Mouse (Mus musculus) MEL (cell line): Measurements from ENCODE around the gene Zfp668. TPM values are rescaled to one million over a fixed set of nuclear protein-coding genes. Genes with fewer than 3 reads are reported as not detected.

Experiments used
- DNase-seq: peaks from one replicate; pipeline ENCODE4 v3.0.0; 2011; ENCODE audit warnings: low read depth, low spot score
- H3K27ac ChIP-seq: 2 replicates; pipeline ENCODE4 v1.5.1; 2012; ENCODE audit warnings: low read depth, mild to moderate bottlenecking, control low read depth, low read length, moderate library complexity; ENCODE audit not compliant: control insufficient read depth
- H3K27me3 ChIP-seq, 2 experiments: fragments of 150-350 bp in 1 of 2; sonication (generic) in 1 of 2; 2 replicates each; pipeline ENCODE4 v1.6.1; 2012; ENCODE audit warnings: low read length in 2 of 2, mild to moderate bottlenecking in 2 of 2, improper control_type of control experiment in 1 of 2, moderate library complexity in 1 of 2; ENCODE audit not compliant: insufficient read depth in 2 of 2, control insufficient read depth in 1 of 2
- H3K36me3 ChIP-seq, 2 experiments: 2 replicates each; pipeline ENCODE4 v1.6.1; 2012 to 2014; ENCODE audit warnings: low read length in 2 of 2, improper control_type of control experiment in 1 of 2, inconsistent platforms in 1 of 2, mild to moderate bottlenecking in 1 of 2; ENCODE audit not compliant: insufficient read depth in 2 of 2, control insufficient read depth in 1 of 2
- H3K4me1 ChIP-seq, 2 experiments: fragments of 150-350 bp in 1 of 2; sonication (generic) in 1 of 2; 2 replicates each; pipeline ENCODE4 v1.6.1; 2012; ENCODE audit warnings: low read length in 2 of 2, improper control_type of control experiment in 1 of 2, mild to moderate bottlenecking in 1 of 2; ENCODE audit not compliant: insufficient read depth in 2 of 2, control insufficient read depth in 1 of 2
- H3K4me3 ChIP-seq, 2 experiments: fragments of 150-350 bp in 1 of 2; sonication (generic) in 1 of 2; 2 replicates each; pipeline ENCODE4 v1.5.1; 2012; ENCODE audit warnings: low read depth in 2 of 2, low read length in 2 of 2, mild to moderate bottlenecking in 2 of 2, moderate library complexity in 2 of 2, control low read depth in 1 of 2, improper control_type of control experiment in 1 of 2; ENCODE audit not compliant: control insufficient read depth in 1 of 2, insufficient read depth in 1 of 2
- H3K79me2 ChIP-seq: 2 replicates; pipeline ENCODE4 v1.6.1; 2012; ENCODE audit warnings: mild to moderate bottlenecking, low read length, moderate library complexity; ENCODE audit not compliant: control insufficient read depth, poor library complexity, insufficient read depth
- H3K9ac ChIP-seq: 2 replicates; pipeline ENCODE4 v1.6.1; 2012; ENCODE audit warnings: low read depth, mild to moderate bottlenecking, control low read depth, low read length, moderate library complexity; ENCODE audit not compliant: control insufficient read depth, poor library complexity, severe bottlenecking
- H3K9me3 ChIP-seq: fragments of 150-350 bp; sonication (generic); replicated peaks from 2 replicates; pipeline ENCODE4 v1.6.1; 2012; ENCODE audit warnings: mild to moderate bottlenecking, low read length, improper control_type of control experiment, moderate library complexity; ENCODE audit not compliant: insufficient read depth
- CHD1 ChIP-seq: IDR thresholded peaks from 2 replicates; pipeline ENCODE4 v1.6.1; 2012; ENCODE audit warnings: low read depth, mild to moderate bottlenecking, inconsistent platforms, low read length, improper control_type of control experiment
- CHD2 ChIP-seq: IDR thresholded peaks from 2 replicates; pipeline ENCODE4 v1.6.1; 2011; ENCODE audit warnings: low read length, improper control_type of control experiment
- CTCF ChIP-seq, 3 experiments: IDR thresholded peaks in 2 of 3; conservative IDR thresholded peaks in 1 of 3; 2 replicates each; pipeline ENCODE4 v1.5.1; 2011 to 2012; ENCODE audit warnings: low read length in 3 of 3, low read depth in 2 of 3, mild to moderate bottlenecking in 2 of 3, improper control_type of control experiment in 1 of 3, inconsistent platforms in 1 of 3, mixed read lengths in 1 of 3, moderate library complexity in 1 of 3; ENCODE audit not compliant: control insufficient read depth in 1 of 3, insufficient read depth in 1 of 3, poor library complexity in 1 of 3, severe bottlenecking in 1 of 3
- ELF1 ChIP-seq: IDR thresholded peaks from 2 replicates; pipeline ENCODE4 v1.6.1; 2014; ENCODE audit warnings: low read depth, mild to moderate bottlenecking, inconsistent platforms, low read length, improper control_type of control experiment, moderate library complexity
- ETS1 ChIP-seq: IDR thresholded peaks from 2 replicates; pipeline ENCODE4 v1.6.1; 2012; ENCODE audit warnings: low read depth, mild to moderate bottlenecking, inconsistent platforms, low read length, improper control_type of control experiment, moderate library complexity
- GABPA ChIP-seq: IDR thresholded peaks from 2 replicates; pipeline ENCODE4 v1.6.1; 2012; ENCODE audit warnings: low read depth, mild to moderate bottlenecking, inconsistent platforms, low read length, improper control_type of control experiment, moderate library complexity
- KAT2A ChIP-seq: conservative IDR thresholded peaks from 2 replicates; pipeline ENCODE4 v1.6.1; 2012; ENCODE audit warnings: low read depth, low read length, improper control_type of control experiment, inconsistent platforms
- MAFK ChIP-seq: IDR thresholded peaks from 2 replicates; pipeline ENCODE4 v1.6.1; 2011; ENCODE audit warnings: low read depth, mild to moderate bottlenecking, low read length, improper control_type of control experiment, borderline replicate concordance
- MAX ChIP-seq: IDR thresholded peaks from 2 replicates; pipeline ENCODE4 v1.6.1; 2011; ENCODE audit warnings: low read length, improper control_type of control experiment
- MAZ ChIP-seq: IDR thresholded peaks from 2 replicates; pipeline ENCODE4 v1.6.1; 2012; ENCODE audit warnings: low read depth, mild to moderate bottlenecking, inconsistent platforms, low read length, improper control_type of control experiment
- MEF2A ChIP-seq: IDR thresholded peaks from 2 replicates; pipeline ENCODE4 v1.6.1; 2014; ENCODE audit warnings: low read depth, mild to moderate bottlenecking, inconsistent platforms, low read length, improper control_type of control experiment; ENCODE audit not compliant: poor library complexity, insufficient replicate concordance, severe bottlenecking; ENCODE audit errors: extremely low read depth
- MXI1 ChIP-seq: IDR thresholded peaks from 2 replicates; pipeline ENCODE4 v1.6.1; 2011; ENCODE audit warnings: mild to moderate bottlenecking, low read depth, low read length, improper control_type of control experiment
- MYB ChIP-seq: IDR thresholded peaks from 2 replicates; pipeline ENCODE4 v1.6.1; 2011; ENCODE audit warnings: mild to moderate bottlenecking, low read depth, low read length, improper control_type of control experiment
- MYC ChIP-seq: IDR thresholded peaks from 2 replicates; pipeline ENCODE4 v1.6.1; 2011; ENCODE audit warnings: low read depth, mild to moderate bottlenecking, low read length, improper control_type of control experiment, moderate library complexity
- POLR2AphosphoS2 ChIP-seq: IDR thresholded peaks from 2 replicates; pipeline ENCODE4 v1.6.1; 2011; ENCODE audit warnings: low read length, improper control_type of control experiment
- POLR2AphosphoS5 ChIP-seq: IDR thresholded peaks from 2 replicates; pipeline ENCODE4 v1.6.1; 2012; ENCODE audit warnings: low read depth, borderline replicate concordance, mild to moderate bottlenecking, inconsistent platforms, low read length, moderate library complexity, mixed read lengths
- RAD21 ChIP-seq: IDR thresholded peaks from 2 replicates; pipeline ENCODE4 v1.6.1; 2011; ENCODE audit warnings: mild to moderate bottlenecking, low read depth, low read length, improper control_type of control experiment
- RCOR1 ChIP-seq: IDR thresholded peaks from 2 replicates; pipeline ENCODE4 v1.6.1; 2012; ENCODE audit warnings: low read depth, mild to moderate bottlenecking, inconsistent platforms, low read length, improper control_type of control experiment
- SIN3A ChIP-seq: IDR thresholded peaks from 2 replicates; pipeline ENCODE4 v1.6.1; 2012; ENCODE audit warnings: low read length, improper control_type of control experiment, inconsistent platforms
- TBP ChIP-seq: IDR thresholded peaks from 2 replicates; pipeline ENCODE4 v1.8.0; 2011; ENCODE audit warnings: low read depth, low read length, improper control_type of control experiment
- TCF12 ChIP-seq: IDR thresholded peaks from 2 replicates; pipeline ENCODE4 v1.6.1; 2014; ENCODE audit warnings: low read depth, mild to moderate bottlenecking, inconsistent platforms, low read length, improper control_type of control experiment, moderate library complexity
- UBTF ChIP-seq: IDR thresholded peaks from 2 replicates; pipeline ENCODE4 v1.6.1; 2012; ENCODE audit warnings: low read depth, mild to moderate bottlenecking, inconsistent platforms, low read length, improper control_type of control experiment, moderate library complexity, borderline replicate concordance; ENCODE audit not compliant: insufficient read depth
- ZMIZ1 ChIP-seq: IDR thresholded peaks from 2 replicates; pipeline ENCODE4 v1.6.1; 2012; ENCODE audit warnings: low read depth, mild to moderate bottlenecking, inconsistent platforms, low read length, improper control_type of control experiment, moderate library complexity
- ZNF384 ChIP-seq: IDR thresholded peaks from 2 replicates; pipeline ENCODE4 v1.6.1; 2012; ENCODE audit warnings: low read depth, mild to moderate bottlenecking, inconsistent platforms, low read length, improper control_type of control experiment
- polyA plus RNA-seq, 2 experiments: library from polyadenylated mRNA; stranded (reverse) in 1 of 2; unstranded in 1 of 2; fragments of >175 nt in 1 of 2; fragments of >200 nt in 1 of 2; gene quantifications; 2 replicates each; pipeline versions ENCODE4 v1.2.1 to v1.2.4; 2012; ENCODE audit warnings: low replicate concordance in 2 of 2, low read depth in 1 of 2; ENCODE audit not compliant: insufficient read length in 2 of 2, insufficient read depth in 1 of 2, missing spikeins in 1 of 2
- total RNA-seq: library from RNA; depleted of rRNA; stranded (reverse); fragments of 300-350 nt; gene quantifications from 2 replicates; pipeline ENCODE4 v1.2.3, GENCODE M21; 2012

Gene Zfp668
- total and polyA plus RNA-seq, 3 experiments, result 9.1 to 15.6 TPM; not detected in 1

DNA sequence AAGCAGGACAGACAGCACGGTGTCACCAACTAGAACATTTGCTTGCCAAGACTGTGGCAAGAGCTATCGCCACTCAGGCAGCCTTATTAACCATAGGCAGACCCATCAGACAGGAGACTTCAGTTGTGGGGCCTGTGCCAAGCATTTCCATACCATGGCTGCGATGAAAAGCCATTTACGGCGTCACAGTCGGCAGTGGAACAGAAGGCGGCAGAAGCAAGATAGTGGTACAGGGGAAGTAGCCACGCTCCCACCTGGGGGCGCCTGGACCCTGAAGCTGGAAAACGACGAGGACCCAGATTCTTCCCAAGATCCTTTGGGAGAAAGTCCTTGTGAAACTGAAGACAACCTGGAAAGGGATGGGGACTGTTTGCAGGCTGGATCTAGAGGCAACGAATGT, 3.8 kb upstream of the Zfp668 start:
- Histone ChIP-seq H3K9me3 (no peaks in the 10 kb centered on the region), H3K79me2 (peaks cover 74% of the 10 kb centered on the region), H3K4me1 (peaks cover 16 to 31% of the 10 kb centered on the region in 2 experiments), H3K9ac (no peak overlapping the region), H3K27me3 (no peaks in the 10 kb centered on the region), H3K36me3 (peaks cover 8 to 27% of the 10 kb centered on the region in 2 experiments), H3K27ac (no peak overlapping the region), H3K4me3 (no peak overlapping the region)
- no peak for TF ChIP-seq UBTF
- TF ChIP-seq MXI1, result no peak
- no peak for TF ChIP-seq MAFK
- no peak for TF ChIP-seq ETS1
- TF ChIP-seq TBP, result no peak
- no peak for TF ChIP-seq TCF12
- no peak for TF ChIP-seq SIN3A
- no peak for TF ChIP-seq POLR2AphosphoS2
- TF ChIP-seq CHD1, result no peak
- no peak for TF ChIP-seq MAX
- DNase-seq, result no peak

DNA sequence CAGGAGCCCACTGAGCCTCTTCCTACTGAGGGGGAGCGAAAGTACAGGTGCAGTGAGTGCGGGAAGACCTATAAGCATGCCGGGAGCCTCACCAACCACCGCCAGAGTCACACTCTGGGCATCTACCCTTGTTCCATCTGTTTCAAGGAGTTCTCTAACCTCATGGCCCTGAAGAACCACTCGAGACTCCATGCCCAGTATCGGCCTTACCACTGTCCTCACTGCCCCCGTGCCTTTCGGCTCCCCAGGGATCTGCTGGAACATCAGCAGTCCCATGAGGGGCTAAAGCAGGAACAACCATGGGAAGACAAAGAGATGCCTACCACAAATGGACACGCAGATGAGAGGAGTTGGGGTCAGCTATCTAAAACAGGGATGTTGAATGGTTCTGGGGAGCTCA, 2.7 kb upstream of the Zfp668 start:
- H3K9ac ChIP-seq, result no peak overlapping the region
- no peaks in the 10 kb centered on the region for H3K9me3 ChIP-seq
- peaks cover 6 to 22% of the 10 kb centered on the region in 2 experiments for H3K36me3 ChIP-seq
- peaks cover 75% of the 10 kb centered on the region for H3K79me2 ChIP-seq
- no peak for DNase-seq
- peaks cover 10 to 28% of the 10 kb centered on the region in 2 experiments for H3K4me1 ChIP-seq
- no peak for TF ChIP-seq UBTF
- no peak for TF ChIP-seq MAX
- TF ChIP-seq ZNF384, result no peak
- TF ChIP-seq GABPA, result no peak
- no peak for TF ChIP-seq RCOR1
- TF ChIP-seq MAZ, result no peak
- no peaks in the 10 kb centered on the region for H3K27me3 ChIP-seq
- H3K4me3 ChIP-seq, result no peak overlapping the region
- no peak overlapping the region for H3K27ac ChIP-seq

DNA sequence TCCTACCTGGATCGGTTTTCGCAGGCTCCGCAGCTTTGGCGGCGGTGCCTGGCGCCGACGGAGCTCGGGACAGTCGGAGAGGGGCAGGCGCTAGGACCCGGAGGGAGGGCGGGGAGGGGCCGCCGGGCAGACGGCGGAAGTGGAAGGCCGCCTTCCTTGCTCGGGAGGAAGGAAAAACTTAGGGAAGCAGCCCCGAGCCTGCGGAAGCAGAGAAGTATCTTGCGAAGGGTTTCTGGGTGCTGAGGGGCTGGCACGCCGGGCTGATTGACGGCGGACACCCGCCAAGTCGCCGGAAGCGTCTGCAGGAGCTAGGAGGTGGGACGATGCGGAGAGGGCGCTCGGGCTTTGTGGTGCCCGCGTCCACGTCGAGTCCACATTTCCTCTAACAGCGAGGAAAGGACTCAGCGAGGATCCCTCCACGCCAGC, 574 bp downstream of the Zfp668 start, which contains the start of gene Zfp646:
Gene Zfp646, plus strand, starts transcription at position 181 of the 426 bp plus-strand sequence.
- Histone ChIP-seq H3K27ac (peak within 1 kb of the TSS; percentile 85), H3K4me3 (peak within 1 kb of the TSS; percentile 81 to 86), H3K9me3 (no peaks in the 10 kb centered on the region), H3K79me2 (peaks cover 61% of the 10 kb centered on the region), H3K4me1 (peaks cover 0 to 16% of the 10 kb centered on the region in 2 experiments; a peak in 3 of 4 replicates), H3K27me3 (no peaks in the 10 kb centered on the region), H3K36me3 (peaks cover 0 to 18% of the 10 kb centered on the region in 2 experiments), H3K9ac (peak within 1 kb of the TSS; percentile 90)
- DNase-seq, result peak; percentile 94
- TF ChIP-seq MYB (no peak), MEF2A (no peak), CHD2 (no peak), RAD21 (no peak), CTCF (IDR thresholded peaks at IDR 0.05 in 2 of 3, conservative IDR thresholded peaks at IDR 0.05 in 1 of 3; ENCODE audit: control insufficient read depth in 1 of 3, insufficient read depth in 1 of 3, low read depth in 2 of 3, low read length in 3 of 3, poor library complexity in 1 of 3, severe bottlenecking in 1 of 3) (no peak), POLR2AphosphoS5 (no peak), KAT2A (peak; percentile 46; the same call in 1 of the 2 replicates), RCOR1 (no peak), MYC (no peak), ZNF384 (no peak), MXI1 (peak; percentile 23; the same call in 1 of the 2 replicates), ZMIZ1 (no peak; the same call in 1 of the 2 replicates), GABPA (no peak), MAX (0 out of 2 replicates have a peak, but pooled peaks have one; percentile 12), ETS1 (no peak), MAFK (no peak), ELF1 (peak; percentile 85), CHD1 (no peak)
